Mouse (Mus musculus) heart, embryonic 16.5 days (tissue): ENCODE measurements around the gene Ccdc138. TPM values are rescaled to one million over a fixed set of nuclear protein-coding genes. Genes with fewer than 3 reads are reported as not detected.

Source experiments
- ATAC-seq: fragments of 200-750 bp; cut with Nextera tagmentation; replicated peaks from 2 replicates; pipeline ENCODE4 v1.8.0; 2017; ENCODE audit warnings: moderate number of reproducible peaks; ENCODE audit not compliant: insufficient read depth, low FRiP score; ENCODE audit errors: extremely low read depth
- H3K27ac ChIP-seq: fragments of 300-500 bp; sonication (generic); 2 replicates; pipeline ENCODE4 v1.5.1; 2014; ENCODE audit warnings: mild to moderate bottlenecking, low read length, control low read depth, moderate library complexity
- H3K27me3 ChIP-seq: fragments of 300-500 bp; sonication (generic); 2 replicates; pipeline ENCODE4 v1.6.1; 2014; ENCODE audit warnings: low read length, mixed read lengths; ENCODE audit not compliant: control insufficient read depth, insufficient read depth
- H3K36me3 ChIP-seq: fragments of 300-500 bp; sonication (generic); 2 replicates; pipeline ENCODE4 v1.6.1; 2014; ENCODE audit not compliant: control insufficient read depth, insufficient read depth
- H3K4me1 ChIP-seq: fragments of 300-500 bp; sonication (generic); 2 replicates; pipeline ENCODE4 v1.6.1; 2014; ENCODE audit warnings: low read length, mixed read lengths; ENCODE audit not compliant: control insufficient read depth, insufficient read depth
- H3K4me2 ChIP-seq: fragments of 300-500 bp; sonication (generic); 2 replicates; pipeline ENCODE4 v1.6.1; 2014; ENCODE audit warnings: low read depth, mild to moderate bottlenecking, control low read depth, low read length
- H3K4me3 ChIP-seq: fragments of 300-500 bp; sonication (generic); 2 replicates; pipeline ENCODE4 v1.5.1; 2014; ENCODE audit warnings: mild to moderate bottlenecking, control low read depth, low read length
- H3K9ac ChIP-seq: fragments of 300-500 bp; sonication (generic); 2 replicates; pipeline ENCODE4 v1.6.1; 2014; ENCODE audit warnings: low read length, control low read depth
- H3K9me3 ChIP-seq: fragments of 300-500 bp; sonication (generic); replicated peaks from 2 replicates; pipeline ENCODE4 v1.6.1; 2016; ENCODE audit warnings: low read length; ENCODE audit not compliant: control insufficient read depth
- WGBS: fragments of 180-500 bp; shearing (Covaris S2); extraction: QIAGEN DNeasy Blood & Tissue Kit; methylation state at CpG from one replicate; pipeline ENCODE4 v1.1.7; 2014; 5-methylcytosine and 5-hydroxymethylcytosine counted together
- polyA plus RNA-seq: library from polyadenylated mRNA; unstranded; fragments of >200 nt; fragmentation: Nextera tagmentation; extraction: Ambion mirVana; gene quantifications from 2 replicates; pipeline ENCODE4 v1.2.1, GENCODE M21; 2015

The Ccdc138 gene
- polyA plus RNA-seq, 1 experiment from 2014 or later, result 7.2 TPM

- ATAC-seq, result no peak
- Histone ChIP-seq H3K4me2 (no peak overlapping the region), H3K27me3 (no peaks in the 10 kb centered on the region), H3K9ac (no peak overlapping the region), H3K9me3 (no peaks in the 10 kb centered on the region), H3K36me3 (no peaks in the 10 kb centered on the region), H3K4me3 (no peak overlapping the region), H3K4me1 (no peaks in the 10 kb centered on the region), H3K27ac (no peak overlapping the region)
- WGBS, result 83% methylated on average over 17 of the region's 17 CpGs
Measured at GRCm38 (mm10) chr10:58618501-58619216, 120.9 kb downstream of the Ccdc138 start.

GRCm38 (mm10) chr10:58619266-58619665, 121.5 kb downstream of the Ccdc138 start:
- Histone ChIP-seq H3K4me1 (no peaks in the 10 kb centered on the region), H3K27ac (no peak overlapping the region), H3K9me3 (no peaks in the 10 kb centered on the region), H3K4me3 (no peak overlapping the region), H3K27me3 (no peaks in the 10 kb centered on the region), H3K36me3 (no peaks in the 10 kb centered on the region), H3K9ac (no peak overlapping the region), H3K4me2 (no peak overlapping the region)
- no peak for ATAC-seq
- 88% methylated on average over 4 of the region's 4 CpGs for whole genome bisulfite sequencing

- H3K36me3 ChIP-seq, result no peaks in the 10 kb centered on the region
- H3K27ac ChIP-seq, result no peak overlapping the region
- no peak overlapping the region for H3K9ac ChIP-seq
- no peak for ATAC-seq
- WGBS, result 42% methylated on average over 12 of the region's 12 CpGs
- no peak overlapping the region for H3K4me2 ChIP-seq
- H3K9me3 ChIP-seq, result no peaks in the 10 kb centered on the region
- H3K27me3 ChIP-seq, result no peaks in the 10 kb centered on the region
- H3K4me1 ChIP-seq, result no peaks in the 10 kb centered on the region
- H3K4me3 ChIP-seq, result no peak overlapping the region
Measured at GRCm38 (mm10) chr10:58624848-58625711, 127.3 kb downstream of the Ccdc138 start.

Other genes with a start within 250 kb of the Ccdc138 start
- gene Gcc2, start 242.5 kb upstream of the Ccdc138 start, polyA plus RNA-seq, result 34.1 and 38.1 TPM in 2 replicates
- gene Lims1, start 174.5 kb upstream of the Ccdc138 start, polyA plus RNA-seq, result 163 and 185 TPM in 2 replicates
- gene Ranbp2, start 51.0 kb upstream of the Ccdc138 start, polyA plus RNA-seq, result 14.0 and 15.4 TPM in 2 replicates
- 0.16 and 0.21 TPM in 2 replicates for gene Edar, start 177.7 kb downstream of the Ccdc138 start, polyA plus RNA-seq
- not detected in 2 replicates for gene Gm17542, start 220.3 kb downstream of the Ccdc138 start, polyA plus RNA-seq